Mouse (Mus musculus): ENCODE measurements around the gene D17H6S53E. TPM values are rescaled to one million over a fixed set of nuclear protein-coding genes. Genes with fewer than 3 reads are reported as not detected.

D17H6S53E gene
- polyA plus RNA-seq, 2 experiments: 1.3 to 1.5 TPM

DNA sequence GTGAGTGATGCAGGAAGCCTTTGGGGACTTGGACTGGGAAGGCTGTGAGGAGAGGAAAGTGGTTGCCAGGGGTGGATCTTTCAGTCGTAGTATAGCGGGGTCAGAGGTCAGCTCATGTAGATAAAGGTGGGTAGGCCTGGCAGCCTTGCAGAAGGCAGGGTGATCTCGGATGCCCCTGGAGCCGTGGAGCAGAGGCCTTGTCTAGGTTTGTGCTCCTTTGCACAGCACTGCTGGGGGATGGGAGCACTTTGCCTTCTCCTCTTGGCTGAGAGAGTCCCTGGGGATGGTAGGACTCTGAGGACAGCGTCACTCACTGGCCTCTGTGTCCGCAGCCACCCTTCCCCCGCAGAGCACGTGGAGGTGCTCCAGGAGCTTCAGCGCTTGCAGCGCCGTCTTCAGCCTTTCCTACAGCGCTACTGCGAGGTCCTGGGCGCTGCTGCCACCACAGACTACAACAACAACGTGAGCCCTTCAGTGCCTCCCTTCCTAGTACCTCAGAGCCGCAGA is 14.4 kb downstream of the D17H6S53E start:
- peaks cover 10 to 12% of the 10 kb centered on the region in 2 experiments for H3K4me1 ChIP-seq (replicated peaks; ENCODE audit: control insufficient read depth in 2 of 2, insufficient read depth in 2 of 2, low read length in 1 of 2)
- no peak overlapping the region for H3K4me2 ChIP-seq (ENCODE audit: low read depth)
- no peak overlapping the region for H3K27ac ChIP-seq
- H3K4me3 ChIP-seq (ENCODE audit: insufficient read depth in 1 of 2, low read depth in 2 of 2, low read length in 2 of 2): no peak overlapping the region
- no peaks in the 10 kb centered on the region for H3K27me3 ChIP-seq (ENCODE audit: control insufficient read depth, insufficient read depth, low read length)
- H3K9me3 ChIP-seq (ENCODE audit: control insufficient read depth, low read length): no peaks in the 10 kb centered on the region
- DNase-seq (ENCODE audit: low read depth in 3 of 3, low spot score in 3 of 3) (no peak), ATAC-seq (ENCODE audit: insufficient read depth) (no peak)
- WGBS (ENCODE audit: insufficient replicate concordance): 75% methylated on average over 16 of the region's 16 CpGs
- no peak overlapping the region for H3K9ac ChIP-seq (replicated peaks)
- TF ChIP-seq CTCF (IDR thresholded peaks at IDR 0.05; ENCODE audit: low read depth) (no peak), EP300 (IDR thresholded peaks at IDR 0.05; ENCODE audit: low read depth) (no peak)
- H3K36me3 ChIP-seq (replicated peaks; ENCODE audit: control insufficient read depth, insufficient read depth, low read depth): peaks cover 74% of the 10 kb centered on the region

DNA sequence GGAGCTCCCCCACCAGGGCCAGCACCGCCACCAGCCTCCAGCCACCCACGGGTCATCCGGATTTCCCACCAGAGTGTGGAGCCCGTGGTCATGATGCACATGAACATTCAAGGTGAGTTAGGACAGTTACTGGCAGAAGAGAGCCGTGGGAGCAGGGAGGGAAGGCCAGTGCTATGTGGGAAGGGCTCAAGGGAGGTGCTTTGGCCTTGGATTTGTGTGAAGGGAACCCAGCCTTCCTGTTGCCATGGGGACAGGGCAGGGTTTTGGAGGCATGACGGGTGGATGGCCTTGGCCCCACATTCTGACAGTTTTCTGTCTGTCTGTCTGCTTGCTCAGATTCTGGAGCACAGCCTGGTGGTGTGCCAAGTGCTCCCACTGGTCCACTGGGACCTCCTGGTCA is 15.8 kb downstream of the D17H6S53E start:
- Histone ChIP-seq H3K36me3 (replicated peaks; ENCODE audit: control insufficient read depth, insufficient read depth, low read depth) (peaks cover 86% of the 10 kb centered on the region), H3K9ac (replicated peaks) (no peak overlapping the region), H3K4me2 (ENCODE audit: low read depth) (no peak overlapping the region), H3K27me3 (ENCODE audit: control insufficient read depth, insufficient read depth, low read length) (no peaks in the 10 kb centered on the region), H3K27ac (no peak overlapping the region), H3K4me1 (replicated peaks; ENCODE audit: control insufficient read depth in 2 of 2, insufficient read depth in 2 of 2, low read length in 1 of 2) (peaks cover under 1 to 4% of the 10 kb centered on the region in 2 experiments; a peak in 3 of 4 replicates), H3K9me3 (ENCODE audit: control insufficient read depth, low read length) (no peaks in the 10 kb centered on the region), H3K4me3 (ENCODE audit: insufficient read depth in 1 of 2, low read depth in 2 of 2, low read length in 2 of 2) (no peak overlapping the region)
- no peak for TF ChIP-seq EP300 (IDR thresholded peaks at IDR 0.05; ENCODE audit: low read depth)
- TF ChIP-seq CTCF (IDR thresholded peaks at IDR 0.05; ENCODE audit: low read depth): no peak
- WGBS (ENCODE audit: insufficient replicate concordance): 71% methylated on average over 6 of the region's 6 CpGs
- DNase-seq (ENCODE audit: low read depth in 3 of 3, low spot score in 3 of 3): no peak
- no peak for ATAC-seq (ENCODE audit: insufficient read depth)

DNA sequence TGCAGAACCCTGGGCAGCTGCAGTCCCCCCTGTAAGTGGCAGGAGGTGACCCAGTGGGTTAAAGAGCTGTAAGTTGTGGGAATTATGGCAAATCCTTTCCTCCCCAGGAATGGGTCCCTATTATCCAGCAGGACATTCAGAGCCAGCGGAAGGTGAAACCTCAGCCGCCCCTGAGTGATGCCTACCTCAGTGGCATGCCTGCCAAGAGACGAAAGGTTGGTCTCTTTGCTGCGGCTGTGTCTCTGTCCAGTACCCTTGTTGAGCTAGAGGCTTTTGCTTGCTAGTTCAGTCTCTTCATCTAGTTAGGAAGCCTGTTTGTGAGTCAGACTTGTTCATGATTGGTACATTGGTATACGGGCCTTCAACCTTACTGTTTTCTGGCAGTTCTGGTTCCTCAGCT is 20.0 kb downstream of the D17H6S53E start:
- no peak for ATAC-seq (ENCODE audit: insufficient read depth)
- Histone ChIP-seq H3K27ac (no peak overlapping the region), H3K4me3 (ENCODE audit: insufficient read depth in 1 of 2, low read depth in 2 of 2, low read length in 2 of 2) (no peak overlapping the region), H3K9me3 (ENCODE audit: control insufficient read depth, low read length) (no peaks in the 10 kb centered on the region), H3K9ac (replicated peaks) (no peak overlapping the region), H3K4me1 (replicated peaks; ENCODE audit: control insufficient read depth in 2 of 2, insufficient read depth in 2 of 2, low read length in 1 of 2) (no peaks in the 10 kb centered on the region), H3K36me3 (replicated peaks; ENCODE audit: control insufficient read depth, insufficient read depth, low read depth) (peaks cover 82% of the 10 kb centered on the region), H3K4me2 (ENCODE audit: low read depth) (no peak overlapping the region), H3K27me3 (ENCODE audit: control insufficient read depth, insufficient read depth, low read length) (no peaks in the 10 kb centered on the region)
- 78% methylated on average over 5 of the region's 5 CpGs for WGBS (ENCODE audit: insufficient replicate concordance)
- DNase-seq (ENCODE audit: low read depth in 3 of 3, low spot score in 3 of 3): no peak
- TF ChIP-seq EP300 (IDR thresholded peaks at IDR 0.05; ENCODE audit: low read depth) (no peak), CTCF (IDR thresholded peaks at IDR 0.05; ENCODE audit: low read depth) (no peak)

- Histone ChIP-seq H3K4me3 (ENCODE audit: insufficient read depth in 1 of 2, low read depth in 2 of 2, low read length in 2 of 2) (no peak overlapping the region), H3K4me2 (ENCODE audit: low read depth) (no peak overlapping the region), H3K27me3 (ENCODE audit: control insufficient read depth, insufficient read depth, low read length) (no peaks in the 10 kb centered on the region), H3K4me1 (replicated peaks; ENCODE audit: control insufficient read depth in 2 of 2, insufficient read depth in 2 of 2, low read length in 1 of 2) (no peaks in the 10 kb centered on the region), H3K36me3 (replicated peaks; ENCODE audit: control insufficient read depth, insufficient read depth, low read depth) (peaks cover 82% of the 10 kb centered on the region), H3K27ac (no peak overlapping the region), H3K9ac (replicated peaks) (no peak overlapping the region), H3K9me3 (ENCODE audit: control insufficient read depth, low read length) (no peaks in the 10 kb centered on the region)
- no peak for DNase-seq (ENCODE audit: low read depth in 3 of 3, low spot score in 3 of 3)
- ATAC-seq (ENCODE audit: insufficient read depth): no peak
- 67% methylated on average over 3 of the region's 3 CpGs for WGBS (ENCODE audit: insufficient replicate concordance)
- no peak for TF ChIP-seq EP300 (IDR thresholded peaks at IDR 0.05; ENCODE audit: low read depth)
- TF ChIP-seq CTCF (IDR thresholded peaks at IDR 0.05; ENCODE audit: low read depth): no peak
These were observed 21.2 kb downstream of the D17H6S53E start for GRCm38 (mm10) chr17:35147348-35147747.

GRCm38 (mm10) chr17:35147922-35148639 is 21.9 kb downstream of the D17H6S53E start:
- Histone ChIP-seq H3K4me1 (replicated peaks; ENCODE audit: control insufficient read depth in 2 of 2, insufficient read depth in 2 of 2, low read length in 1 of 2) (no peaks in the 10 kb centered on the region), H3K9me3 (ENCODE audit: control insufficient read depth, low read length) (no peaks in the 10 kb centered on the region), H3K27me3 (ENCODE audit: control insufficient read depth, insufficient read depth, low read length) (no peaks in the 10 kb centered on the region), H3K4me2 (ENCODE audit: low read depth) (no peak overlapping the region), H3K4me3 (ENCODE audit: insufficient read depth in 1 of 2, low read depth in 2 of 2, low read length in 2 of 2) (no peak overlapping the region), H3K36me3 (replicated peaks; ENCODE audit: control insufficient read depth, insufficient read depth, low read depth) (peaks cover 82% of the 10 kb centered on the region), H3K9ac (replicated peaks) (no peak overlapping the region), H3K27ac (no peak overlapping the region)
- TF ChIP-seq EP300 (IDR thresholded peaks at IDR 0.05; ENCODE audit: low read depth): no peak
- TF ChIP-seq CTCF (IDR thresholded peaks at IDR 0.05; ENCODE audit: low read depth): no peak
- 66% methylated on average over 5 of the region's 5 CpGs for WGBS (ENCODE audit: insufficient replicate concordance)
- no peak for ATAC-seq (ENCODE audit: insufficient read depth)
- DNase-seq (ENCODE audit: low read depth in 3 of 3, low spot score in 3 of 3): no peak
